Mouse (Mus musculus) left cerebral cortex, postnatal 10 days (tissue): Measurements from ENCODE around the gene Vps72. TPM values are rescaled to one million over a fixed set of nuclear protein-coding genes. Genes with fewer than 3 reads are reported as not detected.
"Not testable (repeated sequence)": the region's sequence is repeated elsewhere in the genome, so short reads cannot be mapped to it uniquely, and the experiment has no call there.

ENCODE experiments used
- DNase-seq, 2 experiments: peaks; one replicate each; pipeline ENCODE4 v3.0.0; 2021 to 2022; ENCODE audit warnings: low spot score in 2 of 2, mixed read lengths in 1 of 2; ENCODE audit errors: extremely low spot score in 1 of 2
- intact Hi-C: fragments of 180-260 bp; cut with DNase I; formaldehyde crosslinking; loops from one replicate; pipeline ENCODE4 v1.15.1; 2025
- total RNA-seq, 2 experiments: library from RNA; stranded (reverse); gene quantifications; 2 replicates each; pipeline ENCODE4 v1.2.3; 2021

Gene Vps72
- 10 to 100 TPM; 41.6 to 43.7 TPM for total RNA-seq

DNA sequence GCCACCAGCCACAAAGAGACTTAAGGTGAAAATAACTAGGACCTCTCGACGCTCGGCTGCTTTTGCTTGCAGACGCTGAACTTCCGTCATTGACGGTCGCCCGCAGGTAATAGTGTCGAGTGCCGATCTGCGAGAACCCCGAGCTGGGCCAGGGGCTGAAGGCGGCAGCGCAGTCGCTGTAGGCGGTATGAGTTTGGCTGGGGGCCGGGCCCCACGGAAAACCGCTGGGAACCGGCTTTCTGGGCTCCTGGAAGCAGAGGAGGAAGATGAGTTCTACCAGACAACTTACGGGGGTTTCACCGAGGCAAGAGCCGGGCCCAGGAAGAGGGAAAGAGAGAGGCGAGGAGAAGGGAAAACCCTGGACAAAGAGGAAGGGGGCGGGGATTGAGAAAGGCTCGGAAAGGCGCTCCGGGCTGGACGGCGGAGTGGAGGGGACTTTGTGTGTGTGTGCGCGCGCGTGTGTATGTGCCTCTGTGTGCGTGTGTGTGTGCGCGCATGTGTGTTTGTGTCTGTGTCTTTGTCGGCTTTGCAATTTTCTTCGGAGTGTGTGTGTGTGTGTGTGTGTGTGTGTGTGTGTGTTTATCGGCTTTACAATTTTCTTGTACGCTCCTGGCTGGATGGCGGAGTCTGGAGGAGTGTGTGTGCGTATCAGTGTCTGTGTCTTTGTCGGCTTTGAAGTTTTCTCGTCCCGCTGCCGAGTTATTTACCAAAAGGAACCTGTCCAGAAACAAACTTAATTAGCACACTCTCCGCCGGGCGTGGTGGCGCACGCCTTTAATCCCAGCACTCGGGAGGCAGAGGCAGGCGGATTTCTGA lies at the start of gene Vps72:
Gene Vps72, plus strand, starts transcription at position 112 of the 816 bp plus-strand sequence.
- intact Hi-C loops, result no loop called here

DNA sequence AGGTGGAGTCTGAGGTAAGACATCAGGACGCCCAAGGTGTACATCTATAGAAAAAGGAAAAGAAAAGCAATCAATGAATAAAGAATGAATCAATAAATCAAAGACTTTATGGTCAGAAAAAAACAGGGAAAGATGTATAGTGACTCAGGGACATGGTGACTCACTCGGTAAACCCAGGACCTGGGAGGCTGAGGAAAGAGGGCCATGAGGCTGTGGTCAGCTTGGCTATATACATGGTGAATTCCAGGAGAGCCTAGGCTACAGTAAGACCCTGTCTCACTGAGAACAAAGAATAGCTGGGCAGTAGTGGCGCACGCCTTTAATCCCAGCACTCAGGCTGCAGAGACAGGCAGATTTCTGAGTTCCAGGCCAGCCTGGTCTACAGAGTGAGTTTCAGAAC lies 47.1 kb upstream of the Vps72 start:
- no peak for DNase-seq
- intact Hi-C loops, result no loop called here

More for the DNA sequence above, at the start of gene Vps72:
- DNase-seq, result peak; percentile 87 to 92

- intact Hi-C loops, result no loop called here
- no peak for DNase-seq
These were observed 45.3 kb upstream of the Vps72 start for GRCm38 (mm10) chr3:95065553-95065952.

DNA sequence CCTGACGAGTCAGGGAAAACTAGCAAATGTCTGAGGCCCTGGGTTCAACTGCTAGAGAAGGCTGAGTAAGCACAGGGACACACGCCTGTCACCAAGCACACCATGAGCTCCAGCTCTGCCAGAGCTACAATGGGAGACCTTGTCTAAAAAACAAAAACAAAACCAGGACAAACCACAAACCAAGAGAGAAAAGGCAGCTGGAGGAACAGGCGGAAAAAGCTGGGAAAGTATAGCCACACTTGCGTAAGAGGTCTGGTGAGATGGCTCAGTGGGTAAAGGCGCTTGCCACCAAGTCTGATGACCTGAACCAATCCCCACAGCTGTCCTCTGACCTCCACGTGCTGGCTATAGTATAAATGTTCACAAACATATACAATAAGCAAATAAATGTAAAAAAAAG lies 44.7 kb upstream of the Vps72 start:
- DNase-seq, result no peak
- intact Hi-C loops, result no loop called here

GRCm38 (mm10) chr3:95066570-95066969 lies 44.3 kb upstream of the Vps72 start:
- no peak for DNase-seq
- intact Hi-C loops, result no loop called here

- DNase-seq, result no peak
- intact Hi-C loops, result no loop called here
These were observed 39.2 kb upstream of the Vps72 start for GRCm38 (mm10) chr3:95071606-95072005.

GRCm38 (mm10) chr3:95088071-95088470 lies 22.8 kb upstream of the Vps72 start:
- intact Hi-C loops, result no loop called here
- no peak for DNase-seq

GRCm38 (mm10) chr3:95100854-95101253 lies 10.0 kb upstream of the Vps72 start:
- intact Hi-C loops, result loop anchor here (10.0 kb wide), 1 partner anchor 46 kb away; no protein-coding TSS in a partner anchor
- no peak for DNase-seq

DNA sequence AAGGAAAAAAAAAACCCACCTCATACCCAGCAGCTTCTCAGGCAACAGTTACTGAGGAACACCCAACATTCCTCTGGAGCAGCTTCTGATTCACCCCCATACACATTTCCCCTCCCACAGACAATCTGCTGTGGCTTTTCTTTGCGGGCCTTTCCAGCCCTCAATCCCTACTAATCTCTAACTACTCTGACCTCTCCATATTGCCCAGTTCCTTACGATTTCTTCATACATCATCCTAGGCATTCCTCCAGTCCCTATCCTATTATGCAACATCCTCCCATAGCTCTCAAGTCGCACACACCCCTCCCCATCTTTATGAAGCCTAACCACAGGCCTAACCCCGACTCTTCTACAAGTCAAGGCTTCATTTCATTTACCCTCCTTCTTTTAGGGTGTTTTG lies 5.7 kb upstream of the Vps72 start:
- intact Hi-C loops, result loop anchor here (10.0 kb wide), 1 partner anchor 50 kb away; no protein-coding TSS in a partner anchor
- DNase-seq, result no peak

DNA sequence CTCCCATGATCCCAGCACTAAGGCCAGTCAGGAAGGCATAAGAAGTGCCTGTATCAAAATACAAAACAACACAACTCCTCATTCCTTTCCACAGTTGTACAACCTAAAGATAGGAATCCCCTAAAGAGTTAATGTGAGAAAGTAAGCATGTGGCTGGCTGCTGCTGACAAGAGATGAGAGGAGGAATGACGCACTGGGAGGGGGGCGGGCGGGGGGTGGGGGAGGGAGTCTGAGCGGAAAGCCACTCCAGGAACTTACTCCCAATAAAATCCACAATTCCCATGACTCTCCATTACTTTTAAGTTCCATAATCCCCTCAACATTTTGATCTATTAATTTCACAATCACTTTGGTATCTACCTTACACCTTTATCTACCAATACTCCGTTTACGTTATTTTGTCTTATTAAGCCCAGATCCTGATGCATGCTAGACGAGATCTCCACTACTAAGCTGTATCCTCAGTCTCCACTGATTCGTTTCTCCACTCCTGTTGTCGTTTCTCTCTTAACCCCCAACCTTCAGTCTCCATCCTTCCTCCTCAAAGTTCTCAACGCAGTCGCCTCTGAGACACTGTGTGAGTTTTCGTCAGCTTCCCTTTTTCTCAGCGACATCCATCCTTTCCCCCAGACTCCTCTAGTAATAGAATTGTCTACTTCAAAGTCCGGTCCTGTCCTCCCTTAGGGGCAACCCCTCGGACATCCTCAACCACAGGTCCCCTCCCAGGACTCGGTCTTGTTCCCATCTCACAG lies 5.1 kb upstream of the Vps72 start:
- intact Hi-C loops, result loop anchor here (10.0 kb wide), 1 partner anchor 51 kb away; no protein-coding TSS in a partner anchor
- DNase-seq, result no peak

DNA sequence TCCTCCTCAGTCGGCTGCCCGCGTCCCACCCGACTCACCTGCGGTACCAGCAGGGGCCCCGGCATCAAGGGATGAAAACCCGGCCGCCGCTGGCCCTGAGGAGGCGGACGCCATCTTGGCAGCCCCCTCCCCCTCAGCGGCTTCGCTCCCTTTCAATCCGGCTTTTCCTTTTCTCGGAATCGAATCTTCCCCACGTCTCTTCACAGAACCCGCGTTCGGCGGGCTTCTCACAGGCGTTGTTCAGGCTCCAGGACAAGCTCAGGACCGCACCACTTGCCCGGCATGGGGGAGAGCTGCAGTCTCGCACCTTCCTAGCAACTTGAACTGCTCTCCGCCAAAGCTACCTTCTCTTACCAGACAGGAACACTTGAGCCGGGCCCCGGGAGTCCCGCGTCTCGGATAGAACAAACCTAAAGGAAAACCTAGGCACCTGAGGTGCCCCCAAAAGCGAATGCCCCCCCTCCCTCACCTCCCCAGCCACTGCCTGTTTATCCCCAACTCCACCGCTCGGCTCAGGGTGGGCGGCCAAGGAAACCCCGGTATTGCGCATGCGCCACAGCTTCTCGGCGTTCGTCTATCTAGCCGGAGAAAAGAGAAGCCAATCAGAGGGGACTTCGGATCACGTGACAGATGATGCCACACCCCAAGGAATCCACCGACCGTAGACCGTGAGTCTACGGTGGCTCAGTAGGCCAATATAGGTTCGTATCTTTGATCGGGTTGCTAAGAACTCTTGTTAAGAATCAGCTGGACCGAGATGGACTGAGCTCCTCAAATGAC lies 4.3 kb upstream of the Vps72 start, which contains the start of gene Pip5k1a:
Gene Pip5k1a, minus strand, starts transcription at position 593 of the 780 bp plus-strand sequence.
- peak; percentile 98 for DNase-seq
- intact Hi-C loops, result loop anchor here (10.0 kb wide), 1 partner anchor 52 kb away; no protein-coding TSS in a partner anchor

GRCm38 (mm10) chr3:95107308-95107707 lies 3.5 kb upstream of the Vps72 start:
- intact Hi-C loops, result loop anchor here (10.0 kb wide), 1 partner anchor 53 kb away; no protein-coding TSS in a partner anchor
- not testable (repeated sequence) for DNase-seq

GRCm38 (mm10) chr3:95107898-95108297 lies 2.9 kb upstream of the Vps72 start:
- intact Hi-C loops, result loop anchor here (10.0 kb wide), 1 partner anchor 53 kb away; no protein-coding TSS in a partner anchor
- no peak for DNase-seq

DNA sequence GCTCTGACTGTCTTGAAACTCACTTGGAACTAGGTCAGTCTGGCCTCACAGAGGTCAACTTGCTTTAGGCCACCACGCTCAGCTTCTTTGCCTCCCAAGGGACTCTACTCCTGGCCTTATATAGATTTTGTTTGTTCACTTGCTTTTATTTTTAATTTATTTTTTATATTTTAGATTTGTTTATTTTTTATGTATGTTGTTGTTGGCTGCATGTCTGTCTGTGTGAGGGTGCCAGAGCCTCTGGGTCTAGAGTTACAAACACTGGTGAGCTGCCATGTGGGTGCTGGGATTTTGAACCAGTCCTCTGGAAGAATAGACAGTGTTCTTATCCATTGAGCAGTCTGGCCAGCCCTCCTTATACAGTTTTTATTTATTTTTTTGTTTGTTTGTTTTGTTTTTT lies 1.9 kb downstream of the Vps72 start:
- no peak for DNase-seq
- intact Hi-C loops, result no loop called here

DNA sequence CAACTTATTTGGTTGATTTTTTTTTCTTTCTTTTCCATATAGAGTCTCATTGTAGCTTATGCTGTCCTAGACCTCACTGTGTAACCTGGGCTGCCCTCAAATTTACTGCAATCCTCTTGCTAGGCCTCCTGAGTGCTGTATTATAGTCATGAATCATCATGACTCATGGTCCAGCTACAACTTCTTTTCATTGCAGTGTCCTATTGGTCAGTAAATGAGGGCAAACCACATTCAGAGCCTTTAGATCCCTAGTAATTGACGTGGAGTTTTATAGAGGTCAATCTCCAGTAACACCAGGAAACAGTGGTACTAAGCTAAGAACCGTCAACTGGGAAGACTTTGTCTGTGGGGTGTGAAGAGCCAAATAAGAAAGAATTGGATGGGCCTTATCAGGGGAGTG lies 6.9 kb downstream of the Vps72 start:
- DNase-seq, result no peak
- intact Hi-C loops, result no loop called here

GRCm38 (mm10) chr3:95121580-95121979 lies 10.8 kb downstream of the Vps72 start:
- peak in 1 of 2 experiments; percentile 58 for DNase-seq
- intact Hi-C loops, result no loop called here

- DNase-seq, result peak in 1 of 2 experiments; percentile 29
- intact Hi-C loops, result no loop called here
These were observed 13.4 kb downstream of the Vps72 start, which contains the start of gene Tmod4 for GRCm38 (mm10) chr3:95124246-95124645. Gene Tmod4 (plus strand): TSS chr3:95124476.

- intact Hi-C loops, result no loop called here
- peak; percentile 44 to 77 for DNase-seq
These were observed 14.2 kb downstream of the Vps72 start for GRCm38 (mm10) chr3:95124972-95125371.

GRCm38 (mm10) chr3:95129226-95129651 lies 18.4 kb downstream of the Vps72 start:
- intact Hi-C loops, result no loop called here
- peak in 1 of 2 experiments; percentile 15 for DNase-seq
